Mouse (Mus musculus) neural tube, embryonic 13.5 days (tissue): ENCODE results near the gene Lrrc9. TPM values are rescaled to one million over a fixed set of nuclear protein-coding genes. Genes with fewer than 3 reads are reported as not detected.

Source experiments
- ATAC-seq: fragments of 200-750 bp; cut with Nextera tagmentation; 2 replicates; pipeline ENCODE4 v1.8.0; 2017; ENCODE audit warnings: low read depth, mild to moderate bottlenecking, moderate TSS enrichment, moderate library complexity
- H3K27ac ChIP-seq: fragments of 300-500 bp; sonication (generic); replicated peaks from 2 replicates; pipeline ENCODE4 v1.5.1; 2015; ENCODE audit warnings: moderate library complexity, mild to moderate bottlenecking, inconsistent platforms
- H3K27me3 ChIP-seq: fragments of 300-500 bp; sonication (generic); 2 replicates; pipeline ENCODE4 v1.6.1; 2015; ENCODE audit warnings: mild to moderate bottlenecking, inconsistent platforms
- H3K36me3 ChIP-seq: fragments of 300-500 bp; sonication (generic); 2 replicates; pipeline ENCODE4 v1.6.1; 2015; ENCODE audit warnings: mild to moderate bottlenecking, inconsistent platforms
- H3K4me1 ChIP-seq: fragments of 300-500 bp; sonication (generic); replicated peaks from 2 replicates; pipeline ENCODE4 v1.6.1; 2015; ENCODE audit warnings: inconsistent platforms
- H3K4me2 ChIP-seq: fragments of 300-500 bp; sonication (generic); 2 replicates; pipeline ENCODE4 v1.6.1; 2015; ENCODE audit warnings: inconsistent platforms, mild to moderate bottlenecking, moderate library complexity
- H3K4me3 ChIP-seq: fragments of 300-500 bp; sonication (generic); 2 replicates; pipeline ENCODE4 v1.5.1; 2015; ENCODE audit warnings: mild to moderate bottlenecking, inconsistent platforms
- H3K9ac ChIP-seq: fragments of 300-500 bp; sonication (generic); 2 replicates; pipeline ENCODE4 v1.6.1; 2015; ENCODE audit warnings: moderate library complexity, mild to moderate bottlenecking, inconsistent platforms
- H3K9me3 ChIP-seq: fragments of 300-500 bp; sonication (generic); 2 replicates; pipeline ENCODE4 v1.6.1; 2016; ENCODE audit warnings: inconsistent platforms
- WGBS: fragments of 180-500 bp; shearing (Covaris S2); methylation state at CpG from one replicate; pipeline ENCODE4 v1.1.7; 2015; 5-methylcytosine and 5-hydroxymethylcytosine counted together
- microRNA-seq: library from miRNA; unstranded; fragments of <30 nt; microRNA quantifications from one replicate; pipeline ENCODE4, GENCODE M21; 2016
- polyA plus RNA-seq: library from polyadenylated mRNA; unstranded; fragments of >200 nt; fragmentation: Nextera tagmentation; extraction: Ambion mirVana; gene quantifications from 2 replicates; pipeline ENCODE4 v1.2.1, GENCODE M21; 2015

Lrrc9 gene
- polyA plus RNA-seq, 1 experiment from 2014 or later: 4.1 TPM

DNA sequence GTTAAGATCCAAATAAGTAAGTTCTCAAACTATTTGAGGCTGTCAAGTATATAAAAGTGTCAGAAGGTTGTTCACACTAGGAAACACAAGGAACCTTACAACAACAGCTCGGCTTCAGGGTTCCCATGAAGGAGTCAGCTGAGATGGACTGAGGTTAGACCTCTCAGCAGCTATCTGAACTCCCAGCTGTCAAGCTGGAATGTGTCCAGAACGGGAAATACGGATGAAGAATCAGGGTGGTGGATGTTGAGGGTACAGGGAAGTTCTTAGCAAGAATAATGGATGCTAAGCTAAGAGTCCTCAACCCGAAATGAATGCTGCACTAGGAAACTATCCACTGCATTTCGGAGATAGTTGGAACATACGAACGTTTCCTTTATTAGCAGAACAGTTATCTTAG is 90.6 kb downstream of the Lrrc9 start:
- no peak for ATAC-seq
- Histone ChIP-seq H3K9me3 (no peaks in the 10 kb centered on the region), H3K9ac (no peak overlapping the region), H3K4me3 (no peak overlapping the region), H3K27ac (no peak overlapping the region), H3K27me3 (no peaks in the 10 kb centered on the region), H3K4me2 (no peak overlapping the region), H3K36me3 (no peaks in the 10 kb centered on the region), H3K4me1 (peaks cover 8% of the 10 kb centered on the region)
- WGBS: 86% methylated on average over 7 of the region's 7 CpGs

DNA sequence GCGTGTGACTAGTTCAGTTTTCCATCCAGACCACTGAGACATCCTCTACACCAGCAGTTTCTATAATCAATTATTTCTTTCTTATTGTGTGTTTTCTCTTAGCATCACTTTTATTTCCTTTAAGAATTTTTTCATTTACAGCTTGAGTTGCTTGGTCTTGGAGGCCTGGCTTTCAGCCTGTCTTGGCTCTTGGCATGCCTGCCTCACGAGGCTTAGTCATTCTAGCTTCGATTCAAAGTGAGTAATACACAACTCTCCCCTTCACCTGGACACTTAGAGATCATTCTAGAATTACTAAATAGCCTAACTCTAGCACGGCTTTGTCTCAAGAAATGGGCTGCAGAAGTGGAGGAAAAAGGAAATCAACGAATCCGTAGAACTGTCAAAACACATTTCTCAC is 92.3 kb downstream of the Lrrc9 start:
- Histone ChIP-seq H3K4me2 (no peak overlapping the region), H3K9ac (no peak overlapping the region), H3K9me3 (no peaks in the 10 kb centered on the region), H3K4me1 (peaks cover 21% of the 10 kb centered on the region), H3K27me3 (no peaks in the 10 kb centered on the region), H3K4me3 (no peak overlapping the region), H3K27ac (no peak overlapping the region), H3K36me3 (no peaks in the 10 kb centered on the region)
- ATAC-seq: no peak
- WGBS: 91% methylated on average over 6 of the region's 6 CpGs

DNA sequence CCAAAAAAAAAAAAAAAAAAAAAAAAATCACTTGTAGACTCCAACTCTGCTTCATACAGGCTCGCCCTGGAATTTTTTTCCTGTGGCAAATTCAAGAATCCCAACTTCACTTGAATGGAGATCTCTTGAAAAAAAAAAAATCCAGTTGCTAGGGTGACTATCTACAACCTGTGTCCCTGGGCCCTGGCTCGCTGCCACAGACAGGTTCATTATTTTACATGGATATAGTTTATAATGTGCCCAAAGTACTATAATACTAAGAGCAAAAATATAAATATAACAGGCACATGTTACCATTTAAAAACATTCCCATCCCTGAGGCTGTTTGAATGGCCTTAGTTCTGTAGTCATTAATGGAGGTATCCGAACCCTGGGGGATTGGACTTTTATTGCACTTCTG is 93.9 kb downstream of the Lrrc9 start:
- H3K9ac ChIP-seq: peak overlapping the region; percentile 77
- H3K36me3 ChIP-seq: no peaks in the 10 kb centered on the region
- no peaks in the 10 kb centered on the region for H3K9me3 ChIP-seq
- H3K27ac ChIP-seq: peak overlapping the region; percentile 61
- peak overlapping the region; percentile 72 for H3K4me3 ChIP-seq
- no peaks in the 10 kb centered on the region for H3K27me3 ChIP-seq
- ATAC-seq: no peak
- peak overlapping the region; percentile 64 for H3K4me2 ChIP-seq
- 47% methylated on average over 3 of the region's 3 CpGs for WGBS
- peaks cover 21% of the 10 kb centered on the region for H3K4me1 ChIP-seq

DNA sequence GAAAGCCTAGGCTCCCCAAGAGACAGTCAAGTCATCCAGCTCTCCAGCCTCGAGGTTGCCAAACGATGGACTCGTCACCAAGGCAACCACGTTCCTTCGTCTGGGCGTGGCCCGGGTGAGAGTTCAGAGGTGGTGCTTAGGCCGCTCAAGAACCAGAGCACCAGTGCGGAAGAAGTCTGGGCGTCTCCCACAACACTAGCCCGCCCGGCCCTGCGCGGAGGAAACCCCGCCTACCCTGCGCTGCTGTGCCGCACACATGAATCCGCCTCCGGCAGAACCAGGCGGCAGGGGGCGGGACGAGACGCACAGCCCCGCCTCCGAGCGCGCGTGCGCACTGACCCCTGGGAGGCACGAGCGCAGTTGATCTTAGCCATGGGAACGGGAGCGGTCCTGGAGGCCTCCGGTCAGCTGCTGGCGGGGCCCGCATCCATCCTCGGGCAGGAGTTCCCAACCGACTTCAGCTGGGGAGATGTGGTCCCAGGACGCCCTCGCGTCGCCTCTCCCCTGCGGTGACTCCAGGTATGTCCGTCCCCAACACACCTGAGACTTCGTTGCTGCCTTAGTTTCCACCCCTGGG is 94.4 kb downstream of the Lrrc9 start, which contains the start of gene Pcnx4:
Gene Pcnx4 (plus strand): TSS at position 363 of the 577 bp plus-strand sequence.
- ATAC-seq: peak; percentile 99
- peak within 1 kb of the TSS; percentile 61 for H3K27ac ChIP-seq
- no peaks in the 10 kb centered on the region for H3K9me3 ChIP-seq
- peaks cover 21% of the 10 kb centered on the region for H3K4me1 ChIP-seq
- peak within 1 kb of the TSS; percentile 77 for H3K9ac ChIP-seq
- peak within 1 kb of the TSS; percentile 72 for H3K4me3 ChIP-seq
- peak within 1 kb of the TSS; percentile 64 for H3K4me2 ChIP-seq
- under 1% methylated on average over 45 of the region's 45 CpGs for WGBS
- H3K27me3 ChIP-seq: no peaks in the 10 kb centered on the region
- no peaks in the 10 kb centered on the region for H3K36me3 ChIP-seq

DNA sequence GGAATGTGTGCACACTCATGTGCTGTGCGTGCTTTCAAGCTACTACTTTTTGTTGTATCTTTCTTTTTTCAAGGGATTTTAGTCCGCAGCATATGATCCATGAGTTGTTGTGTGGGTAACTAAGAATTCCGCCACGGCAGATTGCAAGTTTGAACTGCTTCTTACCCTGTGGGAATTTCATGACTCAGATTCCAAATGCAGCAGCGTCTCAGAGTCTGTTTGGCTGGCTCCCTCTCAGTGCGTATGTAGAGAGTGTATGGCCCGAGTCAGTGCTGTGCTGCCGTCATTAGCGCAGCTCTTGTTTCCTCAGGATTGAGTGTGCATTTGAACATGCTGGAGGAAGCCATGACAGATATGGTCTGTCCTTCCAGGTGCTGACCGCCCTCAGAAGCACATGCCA is 96.9 kb downstream of the Lrrc9 start:
- no peak overlapping the region for H3K4me2 ChIP-seq
- H3K4me3 ChIP-seq: no peak overlapping the region
- H3K4me1 ChIP-seq: peaks cover 21% of the 10 kb centered on the region
- H3K9me3 ChIP-seq: no peaks in the 10 kb centered on the region
- no peak overlapping the region for H3K9ac ChIP-seq
- no peak overlapping the region for H3K27ac ChIP-seq
- no peak for ATAC-seq
- WGBS: 91% methylated on average over 10 of the region's 10 CpGs
- peaks cover 11% of the 10 kb centered on the region for H3K36me3 ChIP-seq
- no peaks in the 10 kb centered on the region for H3K27me3 ChIP-seq

DNA sequence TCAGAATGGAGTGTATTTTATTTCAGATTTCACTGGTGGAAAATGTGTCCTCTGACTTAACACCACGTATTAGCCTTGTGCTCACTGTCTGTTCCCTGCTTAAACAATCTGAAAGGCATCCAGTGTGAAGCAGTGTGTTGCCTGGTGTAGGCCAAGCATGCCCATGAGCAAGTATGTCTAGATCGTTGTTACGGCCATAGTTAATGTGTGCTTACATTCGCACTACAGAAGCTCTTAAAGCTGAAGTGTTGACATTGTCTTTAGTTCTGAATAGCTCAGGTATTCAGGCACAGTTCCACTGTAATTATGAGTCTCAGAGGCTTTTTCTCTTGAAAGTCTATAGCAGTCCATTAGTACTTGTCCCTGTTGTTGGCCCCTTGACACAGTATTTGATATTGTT is 112.7 kb downstream of the Lrrc9 start:
- ATAC-seq: no peak
- Histone ChIP-seq H3K36me3 (peaks cover 12% of the 10 kb centered on the region), H3K27me3 (no peaks in the 10 kb centered on the region), H3K27ac (no peak overlapping the region), H3K4me3 (no peak overlapping the region), H3K9me3 (no peaks in the 10 kb centered on the region), H3K4me2 (no peak overlapping the region), H3K4me1 (no peaks in the 10 kb centered on the region), H3K9ac (no peak overlapping the region)
- 82% methylated on average over 4 of the region's 4 CpGs for WGBS

DNA sequence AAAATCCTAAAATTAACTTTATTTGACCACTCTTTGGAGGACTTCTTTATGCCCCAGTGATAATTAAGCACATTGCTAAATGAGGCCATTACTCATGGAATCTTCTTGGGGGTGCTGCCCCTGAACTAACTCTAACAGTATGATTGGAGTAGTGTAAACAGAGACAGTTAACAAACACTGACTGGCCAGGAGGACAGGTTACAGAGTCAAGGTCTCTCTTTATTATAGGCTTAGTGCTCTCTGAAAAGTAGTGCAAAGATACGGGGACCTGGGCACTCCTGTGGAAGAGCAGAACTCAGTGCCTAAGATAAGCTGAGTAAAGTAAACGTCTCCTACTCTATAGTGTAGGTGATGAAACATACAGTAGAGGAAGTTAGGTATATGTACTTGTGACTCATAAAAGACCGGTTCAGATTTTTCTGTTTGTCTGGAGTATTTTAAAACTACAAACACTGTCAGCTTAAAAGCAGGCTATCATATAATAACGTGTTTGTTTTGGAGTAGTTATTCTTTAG is 122.7 kb downstream of the Lrrc9 start:
- Histone ChIP-seq H3K36me3 (peaks cover 5% of the 10 kb centered on the region; the same call in 1 of the 2 replicates), H3K4me3 (no peak overlapping the region), H3K27ac (no peak overlapping the region), H3K4me2 (no peak overlapping the region), H3K9me3 (no peaks in the 10 kb centered on the region), H3K9ac (no peak overlapping the region), H3K4me1 (no peaks in the 10 kb centered on the region), H3K27me3 (no peaks in the 10 kb centered on the region)
- 92% methylated on average over 4 of the region's 4 CpGs for WGBS
- ATAC-seq: no peak

Small RNA genes within 50 kb of the gene (microRNA-seq; reads per million reads assigned to microRNA genes)
- gene Gm44392: not detected

Other genes starting within 250 kb of the Lrrc9 start
- 1,998 and 2,137 TPM in 2 replicates for gene Rtn1, start 32.8 kb upstream of the Lrrc9 start, polyA plus RNA-seq
- 20.4 TPM in 2 replicates for gene Pcnx4, start 94.5 kb downstream of the Lrrc9 start, polyA plus RNA-seq
- not detected in 2 replicates for gene Gm4756, start 207.8 kb downstream of the Lrrc9 start, polyA plus RNA-seq
- 15.4 and 16.0 TPM in 2 replicates for gene Dhrs7, start 223.0 kb downstream of the Lrrc9 start, polyA plus RNA-seq